Mouse (Mus musculus): ENCODE measurements around the gene Btbd19. TPM values are rescaled to one million over a fixed set of nuclear protein-coding genes. Genes with fewer than 3 reads are reported as not detected.

Btbd19 gene
- 4.3 and 4.9 TPM in 2 replicates for polyA plus RNA-seq (2015; fragmentation: Nextera tagmentation; extraction: Ambion mirVana)

DNA sequence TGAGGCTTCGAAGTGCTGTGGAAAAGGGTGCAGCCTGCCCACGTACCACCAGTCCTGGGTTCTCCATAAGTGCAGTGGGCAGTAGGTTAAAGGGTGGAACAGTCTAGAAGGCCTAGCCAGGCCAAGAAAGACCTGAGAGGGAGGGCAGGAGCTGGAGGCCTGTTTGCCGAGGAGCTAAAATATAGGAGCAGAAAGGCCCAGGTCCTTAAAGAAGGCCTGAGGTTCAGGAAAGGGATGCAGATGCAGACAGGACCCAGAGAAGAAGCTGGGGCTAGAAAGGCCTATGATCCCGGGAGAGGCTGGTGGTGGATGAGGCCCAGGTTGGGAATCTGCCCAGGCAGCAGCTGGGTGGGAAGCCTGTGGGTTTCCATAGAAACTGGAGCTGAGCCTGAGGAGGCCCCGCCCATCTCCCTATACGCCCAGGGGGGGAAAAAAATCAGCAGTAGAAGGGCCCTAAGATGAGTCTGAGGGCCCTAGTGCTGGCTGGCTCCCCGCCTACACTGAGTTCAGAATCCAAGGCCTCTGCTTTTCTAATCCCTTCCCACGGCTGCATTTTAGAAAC, at the start of gene Btbd19:
TSS of gene Btbd19 (minus strand) at position 378 of the 562 bp plus-strand sequence.
- peak within 1 kb of the TSS; percentile 43 for H3K9ac ChIP-seq (ENCODE audit: low read depth, low read length)
- peak; percentile 91 for DNase-seq (ENCODE audit: low spot score)
- 31% methylated on average over 8 of the region's 8 CpGs for WGBS

DNA sequence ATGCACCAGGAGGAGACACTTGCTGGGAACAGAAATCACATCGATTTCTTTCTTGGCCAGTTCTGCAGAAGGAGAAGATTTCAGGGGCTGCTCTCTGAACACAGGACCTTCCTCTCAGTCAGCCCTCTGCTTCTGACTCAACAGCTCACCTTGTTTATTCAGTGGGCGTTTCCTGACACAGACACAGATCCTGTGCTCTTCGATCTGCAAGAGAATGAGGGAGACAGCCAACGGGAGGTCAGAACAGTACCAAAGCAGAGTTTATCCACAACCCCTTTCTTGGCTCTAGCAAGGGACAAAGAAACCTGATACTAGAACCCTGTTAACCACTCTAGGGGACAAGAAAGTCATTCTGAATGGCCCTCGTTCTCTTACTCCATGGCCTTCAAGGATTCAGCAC, 44.4 kb upstream of the Btbd19 start:
- H3K9me3 ChIP-seq (replicated peaks; ENCODE audit: low read length) = no peaks in the 10 kb centered on the region
- no peak for ATAC-seq (replicated peaks; ENCODE audit: low FRiP score, low read depth)
- no peak overlapping the region for H3K27ac ChIP-seq
- H3K4me3 ChIP-seq (replicated peaks; ENCODE audit: low read depth, low read length) = no peak overlapping the region
- no peak overlapping the region for H3K9ac ChIP-seq (ENCODE audit: low read depth, low read length)
- no peak overlapping the region for H3K4me2 ChIP-seq (ENCODE audit: low read length)
- H3K4me1 ChIP-seq (replicated peaks; ENCODE audit: insufficient read depth, low read length) = no peaks in the 10 kb centered on the region
- no peaks in the 10 kb centered on the region for H3K27me3 ChIP-seq (ENCODE audit: insufficient read depth, low read length)
- no peak for DNase-seq (ENCODE audit: low spot score)
- WGBS = 85% methylated on average over 5 of the region's 5 CpGs
- peaks cover 41% of the 10 kb centered on the region; the same call in 1 of the 2 replicates for H3K36me3 ChIP-seq (ENCODE audit: insufficient read depth, low read length)
- no peak for TF ChIP-seq CTCF (IDR thresholded peaks at IDR 0.05; ENCODE audit: low read depth)

More for the DNA sequence above, at the start of gene Btbd19:
- no peaks in the 10 kb centered on the region for H3K27me3 ChIP-seq (ENCODE audit: insufficient read depth, low read length)
- H3K9me3 ChIP-seq (replicated peaks; ENCODE audit: low read length) = no peaks in the 10 kb centered on the region
- TF ChIP-seq CTCF (IDR thresholded peaks at IDR 0.05; ENCODE audit: low read depth) = no peak
- H3K36me3 ChIP-seq (ENCODE audit: insufficient read depth, low read length) = 0 out of 2 replicates have a peak, but pooled peaks cover 6% of the 10 kb centered on the region
- H3K4me3 ChIP-seq (replicated peaks; ENCODE audit: low read depth, low read length) = no peak within 1 kb of the TSS
- peak within 1 kb of the TSS; percentile 88 for H3K27ac ChIP-seq
- no peak within 1 kb of the TSS; the same call in 1 of the 2 replicates for H3K4me2 ChIP-seq (ENCODE audit: low read length)
- ATAC-seq (replicated peaks; ENCODE audit: low FRiP score, low read depth) = no peak
- H3K4me1 ChIP-seq (replicated peaks; ENCODE audit: insufficient read depth, low read length) = peaks cover 15% of the 10 kb centered on the region

DNA sequence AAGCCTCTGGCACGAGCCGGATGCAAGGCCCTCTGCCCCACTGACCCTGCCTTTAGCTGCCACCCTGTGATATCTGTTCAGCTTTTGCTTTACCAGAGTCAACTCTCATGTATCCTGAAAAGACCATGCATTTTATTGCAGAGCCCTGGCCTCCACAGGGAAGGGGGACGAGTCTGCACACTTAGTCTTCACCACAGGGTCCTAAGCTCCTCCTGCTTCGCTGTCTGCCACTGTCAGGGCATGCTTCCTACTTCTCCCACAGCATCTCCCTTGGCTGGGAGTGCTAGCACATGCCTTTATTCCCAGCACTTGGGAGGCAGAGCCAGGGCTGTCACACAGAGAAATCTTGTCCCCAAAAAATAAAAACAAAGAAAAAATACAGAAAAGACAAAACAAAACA, 35.7 kb upstream of the Btbd19 start:
- no peak overlapping the region for H3K9ac ChIP-seq (ENCODE audit: low read depth, low read length)
- no peak for TF ChIP-seq CTCF (IDR thresholded peaks at IDR 0.05; ENCODE audit: low read depth)
- H3K27ac ChIP-seq = no peak overlapping the region
- H3K4me1 ChIP-seq (replicated peaks; ENCODE audit: insufficient read depth, low read length) = no peaks in the 10 kb centered on the region
- WGBS = 57% methylated on average over 4 of the region's 4 CpGs
- no peak overlapping the region for H3K4me3 ChIP-seq (replicated peaks; ENCODE audit: low read depth, low read length)
- peaks cover 31% of the 10 kb centered on the region for H3K36me3 ChIP-seq (ENCODE audit: insufficient read depth, low read length)
- H3K4me2 ChIP-seq (ENCODE audit: low read length) = no peak overlapping the region
- H3K27me3 ChIP-seq (ENCODE audit: insufficient read depth, low read length) = no peaks in the 10 kb centered on the region
- H3K9me3 ChIP-seq (replicated peaks; ENCODE audit: low read length) = no peaks in the 10 kb centered on the region
- ATAC-seq (replicated peaks; ENCODE audit: low FRiP score, low read depth) (no peak), DNase-seq (ENCODE audit: low spot score) (no peak)

DNA sequence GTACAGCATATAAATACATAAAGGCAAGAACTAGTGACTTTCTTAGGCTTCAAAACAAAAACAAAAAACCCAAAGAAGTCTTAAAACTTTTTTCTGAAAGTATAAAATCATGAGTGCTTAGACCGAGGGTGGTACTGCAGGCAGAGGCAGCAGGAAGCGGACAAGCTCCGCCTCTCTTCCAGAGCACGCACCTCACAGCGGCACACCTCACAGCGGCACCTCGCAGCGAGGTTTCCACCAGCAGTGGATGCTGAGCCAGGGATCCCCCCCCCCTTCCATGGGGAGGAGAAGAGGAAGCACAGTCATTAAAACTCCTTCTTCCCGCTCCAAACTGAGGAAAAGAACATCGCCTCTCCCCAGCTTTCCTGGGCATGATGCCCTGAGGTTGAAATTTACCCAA, 34.1 kb upstream of the Btbd19 start:
- H3K4me1 ChIP-seq (replicated peaks; ENCODE audit: insufficient read depth, low read length) = no peaks in the 10 kb centered on the region
- no peak overlapping the region for H3K9ac ChIP-seq (ENCODE audit: low read depth, low read length)
- peaks cover 23% of the 10 kb centered on the region for H3K36me3 ChIP-seq (ENCODE audit: insufficient read depth, low read length)
- 84% methylated on average over 10 of the region's 10 CpGs for WGBS
- ATAC-seq (replicated peaks; ENCODE audit: low FRiP score, low read depth) (no peak), DNase-seq (ENCODE audit: low spot score) (no peak)
- no peak for TF ChIP-seq CTCF (IDR thresholded peaks at IDR 0.05; ENCODE audit: low read depth)
- H3K27me3 ChIP-seq (ENCODE audit: insufficient read depth, low read length) = no peaks in the 10 kb centered on the region
- no peak overlapping the region for H3K4me2 ChIP-seq (ENCODE audit: low read length)
- H3K4me3 ChIP-seq (replicated peaks; ENCODE audit: low read depth, low read length) = no peak overlapping the region
- H3K27ac ChIP-seq = no peak overlapping the region
- H3K9me3 ChIP-seq (replicated peaks; ENCODE audit: low read length) = no peaks in the 10 kb centered on the region

DNA sequence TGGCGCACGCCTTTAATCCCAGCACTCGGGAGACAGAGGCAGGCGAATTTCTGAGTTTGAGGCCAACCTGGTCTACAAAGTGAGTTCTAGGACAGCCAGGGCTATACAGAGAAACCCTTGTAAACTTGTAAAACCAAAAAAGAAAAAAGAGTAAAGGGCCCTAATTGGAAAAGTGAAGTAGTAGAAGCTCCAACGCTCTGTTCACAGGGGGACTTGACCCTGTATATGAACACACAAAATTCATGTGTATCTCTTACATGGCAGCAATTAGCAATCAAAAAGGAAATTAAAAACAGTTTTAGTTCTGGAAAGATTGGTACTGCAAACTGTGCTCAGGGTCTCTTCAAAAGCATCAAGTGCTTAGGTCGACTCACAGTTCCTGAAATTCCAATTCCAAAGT, 30.8 kb upstream of the Btbd19 start:
- Histone ChIP-seq H3K36me3 (ENCODE audit: insufficient read depth, low read length) (peaks cover 32% of the 10 kb centered on the region), H3K27ac (peak overlapping the region; percentile 95)
- 28% methylated on average over 6 of the region's 6 CpGs for WGBS

DNA sequence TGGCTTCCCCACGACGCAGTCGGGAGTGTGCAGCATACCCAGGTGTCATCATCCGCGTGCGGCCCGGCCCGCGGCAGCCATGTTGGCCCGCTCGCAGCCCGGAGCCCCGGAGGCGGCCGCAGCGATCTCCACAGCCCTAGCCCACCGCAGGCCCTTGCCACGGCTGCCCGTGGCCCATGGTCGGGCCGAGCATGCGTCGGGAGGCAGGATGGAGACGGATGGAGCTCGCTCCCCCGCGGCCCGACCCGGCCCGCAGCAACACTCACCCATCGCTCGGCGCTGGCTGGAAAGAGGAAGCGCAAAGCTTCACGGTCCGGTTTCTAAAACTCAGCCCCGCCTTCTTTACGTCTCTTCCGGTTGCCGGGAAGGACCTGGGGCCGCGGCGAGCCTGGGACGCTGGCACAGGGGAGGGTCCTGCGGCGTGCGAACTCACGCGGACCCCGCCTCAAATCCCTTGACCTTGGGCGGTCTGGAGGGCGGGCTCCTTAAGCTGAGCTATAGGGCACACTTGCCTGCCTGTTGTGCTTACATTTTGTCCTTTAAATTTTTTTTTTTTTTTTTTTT, 30.3 kb upstream of the Btbd19 start, which contains the start of gene Rps8:
TSS of gene Rps8 (minus strand) at position 452 of the 564 bp plus-strand sequence.
- WGBS = 0% methylated on average over 52 of the region's 52 CpGs
- no peaks in the 10 kb centered on the region for H3K27me3 ChIP-seq (ENCODE audit: insufficient read depth, low read length)
- ATAC-seq (replicated peaks; ENCODE audit: low FRiP score, low read depth) = peak; percentile 89
- no peaks in the 10 kb centered on the region for H3K9me3 ChIP-seq (replicated peaks; ENCODE audit: low read length)
- H3K9ac ChIP-seq (ENCODE audit: low read depth, low read length) = peak within 1 kb of the TSS; percentile 90
- peak within 1 kb of the TSS; percentile 95 for H3K27ac ChIP-seq
- peak within 1 kb of the TSS; percentile 93 for H3K4me3 ChIP-seq (replicated peaks; ENCODE audit: low read depth, low read length)
- DNase-seq (ENCODE audit: low spot score) = peak; percentile 96
- peaks cover 33% of the 10 kb centered on the region for H3K36me3 ChIP-seq (ENCODE audit: insufficient read depth, low read length)
- peak within 1 kb of the TSS; percentile 86 for H3K4me2 ChIP-seq (ENCODE audit: low read length)
- no peak for TF ChIP-seq CTCF (IDR thresholded peaks at IDR 0.05; ENCODE audit: low read depth)
- H3K4me1 ChIP-seq (replicated peaks; ENCODE audit: insufficient read depth, low read length) = peaks cover 6% of the 10 kb centered on the region; the same call in 1 of the 2 replicates

More for the DNA sequence above, 30.8 kb upstream of the Btbd19 start:
- Histone ChIP-seq H3K27me3 (ENCODE audit: insufficient read depth, low read length) (no peaks in the 10 kb centered on the region), H3K9ac (ENCODE audit: low read depth, low read length) (peak overlapping the region; percentile 90; the same call in 1 of the 2 replicates), H3K4me1 (replicated peaks; ENCODE audit: insufficient read depth, low read length) (peaks cover 6% of the 10 kb centered on the region; the same call in 1 of the 2 replicates), H3K4me2 (ENCODE audit: low read length) (peak overlapping the region; percentile 86), H3K9me3 (replicated peaks; ENCODE audit: low read length) (no peaks in the 10 kb centered on the region), H3K4me3 (replicated peaks; ENCODE audit: low read depth, low read length) (peak overlapping the region; percentile 93)
- TF ChIP-seq CTCF (IDR thresholded peaks at IDR 0.05; ENCODE audit: low read depth) = no peak
- no peak for DNase-seq (ENCODE audit: low spot score)
- no peak for ATAC-seq (replicated peaks; ENCODE audit: low FRiP score, low read depth)

Measured in kidney, postnatal 0 days (tissue).